Mouse (Mus musculus) cerebellum, adult (tissue): ENCODE data around the gene Plekhj1.
"Not testable (repeated sequence)": the region's sequence is repeated elsewhere in the genome, so short reads cannot be mapped to it uniquely, and the experiment has no call there.

Experiments
- ATAC-seq: cut with Nextera tagmentation; 2 replicates; pipeline ENCODE4 v1.9.2; 2017; ENCODE audit warnings: mild to moderate bottlenecking, moderate library complexity, mixed read lengths; ENCODE audit not compliant: insufficient number of reproducible peaks, low FRiP score, low TSS enrichment

Plekhj1 gene

GRCm38 (mm10) chr10:80798150-80799006 lies at the start of gene Plekhj1, which contains the start of gene Sf3a2:
Gene Plekhj1, minus strand, starts transcription at chr10:80798626.
Gene Sf3a2, plus strand, starts transcription at chr10:80798198.
- ATAC-seq = peak; percentile 72

DNA sequence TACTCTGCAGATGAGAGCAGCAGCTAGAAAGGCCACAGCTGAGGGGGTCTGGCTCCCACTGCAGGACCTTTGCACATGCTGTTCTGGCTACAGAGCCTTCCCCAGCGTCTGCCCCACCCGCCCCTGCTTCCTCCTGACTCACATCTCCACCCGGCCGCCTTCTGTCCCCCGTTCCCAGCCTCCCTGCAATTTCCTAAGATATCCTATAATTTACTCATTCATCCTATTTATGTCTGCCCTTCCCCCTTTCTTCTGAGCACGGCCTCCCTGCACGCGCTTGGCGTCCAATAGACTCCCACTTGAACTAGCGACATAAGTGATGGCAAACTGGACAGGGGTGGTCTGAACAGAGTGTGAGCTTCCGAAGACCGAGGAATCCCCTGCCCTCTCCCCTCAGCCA lies 47.3 kb upstream of the Plekhj1 start:
- no peak for ATAC-seq

- ATAC-seq = no peak
These were observed 46.7 kb upstream of the Plekhj1 start for GRCm38 (mm10) chr10:80845055-80845693.

DNA sequence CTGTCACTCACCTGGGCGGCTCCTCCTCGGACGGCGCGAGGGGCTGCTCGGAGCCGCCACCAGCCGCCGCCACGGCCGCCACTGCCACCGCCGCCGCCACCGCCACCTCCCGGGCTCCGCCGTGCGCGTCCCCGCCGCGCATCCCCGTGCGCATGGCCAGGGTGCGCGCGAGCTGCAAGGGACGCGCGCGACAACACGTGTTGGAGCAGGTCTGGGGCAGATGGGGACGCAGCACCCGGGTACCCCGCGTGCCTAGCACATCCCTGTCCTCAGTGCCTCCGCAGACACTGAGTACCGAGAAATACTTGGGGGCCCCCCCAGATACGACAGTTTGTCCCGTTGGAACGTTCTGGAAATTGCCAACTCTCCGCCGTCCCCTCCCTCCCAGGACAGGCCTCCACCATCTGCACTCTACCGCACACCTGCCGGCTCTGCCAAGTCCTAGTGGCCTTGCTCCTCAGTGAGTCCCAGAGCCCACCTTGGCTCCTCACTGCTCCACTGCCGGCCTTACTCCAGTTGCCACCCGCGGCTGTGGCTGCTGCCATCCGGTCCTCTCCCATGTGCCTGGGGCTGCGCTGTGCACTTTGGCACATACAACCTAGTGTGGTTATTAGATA lies 45.6 kb upstream of the Plekhj1 start, which contains the start of gene Lingo3:
Gene Lingo3, minus strand, starts transcription at position 109 of the 617 bp plus-strand sequence.
- ATAC-seq = peak; percentile 61

DNA sequence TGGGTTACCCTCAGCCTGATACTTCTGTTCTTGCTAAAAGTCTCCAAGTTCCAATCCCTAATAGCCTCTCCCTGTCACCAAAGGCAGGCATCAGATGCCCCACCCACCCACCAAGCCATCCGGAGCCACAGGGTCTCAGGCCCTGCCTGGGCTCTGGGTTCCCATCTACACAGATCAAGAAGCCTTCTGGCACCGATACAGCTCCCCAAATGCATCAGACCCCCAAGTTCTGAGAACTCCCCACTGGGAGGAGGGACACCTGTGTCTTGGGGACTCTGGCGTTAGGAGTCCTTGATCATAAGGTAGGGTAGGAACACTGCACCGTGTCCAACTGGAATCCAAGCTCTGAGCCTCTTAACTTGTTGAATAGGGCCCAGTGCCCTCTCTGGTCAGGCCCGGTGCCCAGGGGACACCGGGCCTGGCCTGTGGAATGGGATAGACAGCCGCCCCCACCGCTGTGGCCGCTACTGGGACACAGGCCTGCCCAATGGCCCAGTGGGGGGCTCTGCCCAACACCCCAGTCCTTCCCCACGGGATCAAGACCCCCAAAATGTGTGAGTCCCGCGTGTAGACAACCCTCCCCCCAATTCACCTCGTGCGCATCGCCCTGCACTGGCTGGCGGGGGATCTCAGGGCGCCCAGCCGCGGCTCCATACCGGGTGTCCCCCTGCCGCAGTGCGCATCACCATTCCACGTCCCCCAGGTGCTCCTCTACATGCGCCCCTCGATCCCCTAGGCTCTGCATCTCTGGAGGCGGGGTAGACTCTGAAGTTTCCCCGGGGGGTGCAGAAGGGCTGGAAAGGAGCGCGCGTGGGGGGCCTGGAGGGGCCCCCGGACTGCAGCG lies 44.9 kb upstream of the Plekhj1 start:
- no peak for ATAC-seq

GRCm38 (mm10) chr10:80842334-80842733 lies 43.9 kb upstream of the Plekhj1 start:
- ATAC-seq = no peak

- ATAC-seq = no peak
These were observed 43.3 kb upstream of the Plekhj1 start for GRCm38 (mm10) chr10:80841685-80842084.

- no peak for ATAC-seq
These were observed 41.4 kb upstream of the Plekhj1 start for GRCm38 (mm10) chr10:80839848-80840247.

GRCm38 (mm10) chr10:80838346-80838912 lies 40.0 kb upstream of the Plekhj1 start:
- ATAC-seq = no peak

GRCm38 (mm10) chr10:80837827-80838226 lies 39.4 kb upstream of the Plekhj1 start:
- ATAC-seq = peak; percentile 33; the same call in 1 of the 2 replicates

DNA sequence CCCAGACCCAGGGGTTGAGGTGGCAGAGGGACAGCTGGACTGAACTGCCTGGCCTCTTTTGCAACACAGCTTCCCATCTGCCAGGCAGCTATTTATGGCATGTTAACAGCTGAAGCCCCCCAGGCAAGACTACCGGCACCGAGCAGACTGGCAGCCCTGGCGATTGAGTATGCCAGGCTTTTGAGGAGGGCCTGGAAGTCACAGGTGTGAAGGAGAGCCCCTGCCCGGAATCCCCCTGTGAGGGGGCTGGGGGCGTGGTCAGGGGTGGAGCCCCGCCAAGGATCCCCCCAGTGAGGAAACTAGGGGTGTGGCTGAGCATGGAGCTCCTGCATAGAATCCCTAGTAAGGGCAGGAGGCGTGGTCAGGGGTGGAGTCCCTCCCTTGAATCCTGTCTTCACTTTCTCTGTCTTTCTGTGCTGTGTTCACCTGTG lies 38.5 kb upstream of the Plekhj1 start:
- ATAC-seq = no peak

- ATAC-seq = no peak
These were observed 37.2 kb upstream of the Plekhj1 start for GRCm38 (mm10) chr10:80835617-80836016.

DNA sequence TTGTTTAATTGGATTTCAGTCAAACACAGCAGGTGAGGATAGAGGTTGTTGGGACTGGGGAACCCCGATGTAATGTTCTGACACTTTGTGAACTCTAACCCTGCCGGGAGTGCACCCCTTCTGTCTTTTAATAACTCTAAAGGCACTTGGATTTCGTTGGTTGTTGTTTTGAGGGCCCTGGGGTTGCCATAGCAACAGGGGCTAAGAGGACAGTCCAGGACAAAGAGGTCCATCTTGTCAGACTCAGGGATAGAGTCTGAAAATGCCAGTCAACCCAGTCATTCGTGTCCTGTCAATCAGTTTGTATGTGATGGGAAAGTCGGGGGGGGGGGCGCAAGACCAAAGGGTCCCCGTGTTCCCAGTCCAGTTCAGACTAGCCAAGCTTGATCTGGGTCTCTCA lies 34.4 kb upstream of the Plekhj1 start:
- no peak for ATAC-seq

DNA sequence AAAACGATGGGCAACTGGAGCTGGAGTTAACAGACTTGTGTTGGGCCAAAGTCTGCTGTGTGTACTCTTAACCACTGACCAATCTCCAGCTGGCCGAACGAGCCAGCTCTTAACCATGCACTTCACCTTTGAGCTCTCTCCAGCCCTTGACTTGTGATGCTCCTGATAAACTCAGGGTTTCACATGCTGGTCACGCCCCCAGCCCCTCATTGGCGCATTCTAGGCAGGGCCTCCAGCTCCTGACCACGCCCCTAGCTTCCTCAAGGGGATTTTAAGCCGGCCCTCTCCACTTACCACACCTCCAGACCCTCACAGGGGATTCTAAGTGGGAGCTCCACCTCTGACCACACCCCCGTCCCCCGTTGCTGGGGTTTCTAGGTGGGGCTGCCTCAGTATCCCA lies 32.7 kb upstream of the Plekhj1 start:
- ATAC-seq = no peak

DNA sequence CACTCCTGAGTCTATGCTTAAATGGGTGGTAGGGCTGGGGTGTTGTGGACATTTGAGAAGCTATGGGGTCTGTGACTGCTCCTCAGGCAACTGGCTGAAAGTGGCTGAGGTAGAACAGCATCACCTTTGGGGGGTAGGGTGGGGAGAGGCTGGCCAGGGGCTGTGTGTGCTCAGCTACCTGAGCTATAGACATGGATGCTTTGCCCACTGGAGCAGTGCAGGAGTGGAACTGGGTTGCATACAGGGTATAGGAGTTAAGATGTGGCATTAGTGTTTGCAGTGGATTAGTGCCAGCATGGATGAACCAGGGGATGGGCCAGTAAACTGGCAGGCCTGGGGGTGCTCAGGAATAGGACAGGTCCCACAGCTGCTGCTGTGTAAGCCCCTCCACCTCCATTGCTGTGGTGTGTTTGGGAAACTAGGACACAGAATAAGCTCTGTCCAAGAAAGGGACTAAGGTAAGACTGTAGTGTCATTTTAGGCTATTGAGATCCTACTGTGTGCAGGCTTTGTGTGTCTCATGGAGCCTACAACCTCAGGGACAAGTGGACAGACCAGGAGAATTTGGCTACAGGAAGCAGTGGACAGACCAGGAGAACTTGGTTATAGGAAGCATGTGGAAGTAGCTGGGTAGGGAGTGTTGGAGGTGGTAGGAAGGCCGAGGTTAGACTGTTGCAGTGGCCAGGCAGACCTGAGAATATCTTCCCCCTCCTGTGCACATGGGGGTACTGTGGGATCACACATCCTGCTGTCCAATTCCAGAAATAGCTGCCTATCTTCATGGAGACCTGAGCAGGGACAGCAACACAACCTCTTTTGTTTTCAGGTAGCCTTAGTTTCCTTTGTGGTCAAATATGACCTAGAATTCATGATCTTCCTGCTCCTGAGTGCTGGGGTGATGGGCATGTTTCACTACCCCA lies 31.2 kb upstream of the Plekhj1 start:
- no peak for ATAC-seq

GRCm38 (mm10) chr10:80828587-80828986 lies 30.2 kb upstream of the Plekhj1 start:
- not testable (repeated sequence) for ATAC-seq

DNA sequence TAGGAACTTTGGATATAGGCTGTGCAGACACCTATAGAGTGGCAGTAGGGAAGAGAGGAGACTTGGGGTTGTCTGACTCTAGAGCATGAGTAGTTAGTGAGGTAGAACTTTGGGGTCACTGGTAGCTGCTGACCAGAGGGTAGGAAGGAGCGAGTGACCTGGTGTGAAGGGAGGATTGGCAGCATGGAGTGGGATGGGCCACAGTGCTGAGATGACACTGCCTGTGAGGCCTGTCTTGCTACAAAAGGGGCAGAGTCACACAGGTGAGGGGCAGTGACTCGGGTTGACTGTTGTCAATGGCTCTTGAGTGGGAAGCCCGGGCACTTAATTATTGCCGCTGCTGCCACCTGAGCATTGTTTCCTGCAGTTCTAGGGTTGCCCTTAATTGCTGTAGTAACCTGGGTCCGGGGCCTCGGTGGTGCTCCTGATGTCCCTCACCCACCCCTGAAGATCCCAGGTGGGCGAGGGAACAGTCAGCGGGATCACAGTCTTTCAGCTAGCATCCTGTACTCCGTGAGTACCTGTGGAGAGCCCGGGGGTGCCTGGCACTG lies 29.5 kb upstream of the Plekhj1 start:
- ATAC-seq = no peak

- ATAC-seq = no peak
These were observed 28.8 kb upstream of the Plekhj1 start for GRCm38 (mm10) chr10:80827063-80827869.
